Mouse (Mus musculus): ENCODE results near the gene Nfkb1. TPM values are rescaled to one million over a fixed set of nuclear protein-coding genes. Genes with fewer than 3 reads are reported as not detected.

Gene Nfkb1
- total and polyA plus RNA-seq, 3 experiments: 44.8 to 93.6 (median 59.9) TPM

GRCm38 (mm10) chr3:135555192-135555591 lies 136.2 kb downstream of the Nfkb1 start:
- TF ChIP-seq MYC (IDR thresholded peaks at IDR 0.05; ENCODE audit: low read depth, low read length): no peak
- H3K27ac ChIP-seq (ENCODE audit: control insufficient read depth, low read depth, low read length): no peak overlapping the region
- DNase-seq (ENCODE audit: low read depth, low spot score): no peak
- H3K27me3 ChIP-seq (ENCODE audit: control insufficient read depth in 1 of 2, insufficient read depth in 2 of 2, low read length in 2 of 2): no peaks in the 10 kb centered on the region
- no peaks in the 10 kb centered on the region for H3K9me3 ChIP-seq (replicated peaks; ENCODE audit: insufficient read depth, low read length)
- H3K79me2 ChIP-seq (ENCODE audit: control insufficient read depth, insufficient read depth, low read length, poor library complexity): no peaks in the 10 kb centered on the region
- no peak overlapping the region for H3K4me3 ChIP-seq (ENCODE audit: control insufficient read depth in 1 of 2, insufficient read depth in 1 of 2, low read depth in 2 of 2, low read length in 2 of 2)
- no peak overlapping the region for H3K9ac ChIP-seq (ENCODE audit: control insufficient read depth, low read depth, low read length, poor library complexity, severe bottlenecking)
- no peaks in the 10 kb centered on the region for H3K4me1 ChIP-seq (ENCODE audit: control insufficient read depth in 1 of 2, insufficient read depth in 2 of 2, low read length in 2 of 2)
- peaks cover 0 to 9% of the 10 kb centered on the region in 2 experiments; a peak in 2 of 4 replicates for H3K36me3 ChIP-seq (ENCODE audit: control insufficient read depth in 1 of 2, insufficient read depth in 2 of 2, low read length in 2 of 2)

DNA sequence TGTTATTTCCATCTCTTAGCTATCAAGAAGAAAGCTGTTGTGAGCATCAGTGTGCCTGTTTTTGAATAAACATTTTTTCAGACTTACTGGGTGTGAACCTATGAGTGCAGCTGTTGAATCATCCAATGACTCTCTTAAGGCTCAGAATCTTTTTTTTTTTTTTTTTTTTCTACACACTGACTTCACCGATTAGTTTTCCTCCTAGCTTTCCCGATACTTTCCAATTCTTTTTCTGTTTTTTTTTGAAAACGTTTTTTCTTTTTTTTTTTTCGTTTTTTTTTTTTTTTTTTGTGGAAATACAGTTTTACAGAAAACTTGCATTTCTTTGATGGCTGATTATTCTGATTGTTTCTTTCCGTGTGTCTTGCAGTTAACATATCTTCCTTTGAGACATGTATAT lies 138.5 kb downstream of the Nfkb1 start:
- Histone ChIP-seq H3K4me1 (ENCODE audit: control insufficient read depth in 1 of 2, insufficient read depth in 2 of 2, low read length in 2 of 2) (no peaks in the 10 kb centered on the region), H3K4me3 (ENCODE audit: control insufficient read depth in 1 of 2, insufficient read depth in 1 of 2, low read depth in 2 of 2, low read length in 2 of 2) (no peak overlapping the region), H3K36me3 (ENCODE audit: control insufficient read depth in 1 of 2, insufficient read depth in 2 of 2, low read length in 2 of 2) (peaks cover 0 to 12% of the 10 kb centered on the region in 2 experiments; a peak in 2 of 4 replicates), H3K27ac (ENCODE audit: control insufficient read depth, low read depth, low read length) (no peak overlapping the region), H3K27me3 (ENCODE audit: control insufficient read depth in 1 of 2, insufficient read depth in 2 of 2, low read length in 2 of 2) (no peaks in the 10 kb centered on the region), H3K9ac (ENCODE audit: control insufficient read depth, low read depth, low read length, poor library complexity, severe bottlenecking) (no peak overlapping the region), H3K79me2 (ENCODE audit: control insufficient read depth, insufficient read depth, low read length, poor library complexity) (no peaks in the 10 kb centered on the region), H3K9me3 (replicated peaks; ENCODE audit: insufficient read depth, low read length) (no peaks in the 10 kb centered on the region)
- DNase-seq (ENCODE audit: low read depth, low spot score): no peak
- TF ChIP-seq MYB (IDR thresholded peaks at IDR 0.05; ENCODE audit: low read depth, low read length) (no peak), BHLHE40 (IDR thresholded peaks at IDR 0.05; ENCODE audit: borderline replicate concordance, low read depth, low read length) (no peak), ZKSCAN1 (IDR thresholded peaks at IDR 0.05; ENCODE audit: low read depth, low read length) (no peak), HCFC1 (IDR thresholded peaks at IDR 0.05; ENCODE audit: low read depth, low read length) (no peak), E2F4 (IDR thresholded peaks at IDR 0.05; ENCODE audit: borderline replicate concordance, low read depth, low read length) (no peak), NRF1 (IDR thresholded peaks at IDR 0.05; ENCODE audit: insufficient read depth, low read depth, low read length, poor library complexity, severe bottlenecking) (no peak), POLR2A (IDR thresholded peaks at IDR 0.05; ENCODE audit: control insufficient read depth in 1 of 2, insufficient read depth in 1 of 2, low read depth in 1 of 2, low read length in 2 of 2, poor library complexity in 1 of 2) (no peak), CTCF (IDR thresholded peaks at IDR 0.05 in 2 of 3, conservative IDR thresholded peaks at IDR 0.05 in 1 of 3; ENCODE audit: control insufficient read depth in 1 of 3, insufficient read depth in 1 of 3, low read depth in 2 of 3, low read length in 3 of 3, poor library complexity in 1 of 3, severe bottlenecking in 1 of 3) (no peak), GATA1 (IDR thresholded peaks at IDR 0.05; ENCODE audit: low read depth, low read length) (no peak)

DNA sequence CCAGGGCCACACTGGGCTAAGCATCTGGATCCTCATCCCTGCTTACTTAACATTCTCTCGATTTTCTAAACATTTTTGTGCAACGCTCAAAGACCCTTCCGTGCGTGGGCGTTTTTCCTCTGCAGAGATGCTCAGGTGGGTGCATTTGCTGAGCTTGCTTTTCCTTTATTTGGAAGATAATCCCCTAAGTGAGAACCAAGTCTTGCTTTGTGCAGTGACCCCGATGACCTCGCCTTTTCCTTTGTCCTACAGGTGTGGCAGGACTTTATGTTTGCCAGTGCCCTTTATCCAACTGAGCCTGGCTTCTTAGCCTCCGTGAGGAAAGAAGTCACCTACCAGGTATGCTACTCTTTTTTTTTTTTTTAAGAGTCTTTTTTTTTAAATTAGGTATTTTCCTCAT lies 144.0 kb downstream of the Nfkb1 start:
- Histone ChIP-seq H3K36me3 (ENCODE audit: control insufficient read depth in 1 of 2, insufficient read depth in 2 of 2, low read length in 2 of 2) (peaks cover 0 to 8% of the 10 kb centered on the region in 2 experiments; a peak in 2 of 4 replicates), H3K9ac (ENCODE audit: control insufficient read depth, low read depth, low read length, poor library complexity, severe bottlenecking) (no peak overlapping the region), H3K4me3 (ENCODE audit: control insufficient read depth in 1 of 2, insufficient read depth in 1 of 2, low read depth in 2 of 2, low read length in 2 of 2) (no peak overlapping the region), H3K27ac (ENCODE audit: control insufficient read depth, low read depth, low read length) (no peak overlapping the region), H3K4me1 (ENCODE audit: control insufficient read depth in 1 of 2, insufficient read depth in 2 of 2, low read length in 2 of 2) (no peaks in the 10 kb centered on the region), H3K79me2 (ENCODE audit: control insufficient read depth, insufficient read depth, low read length, poor library complexity) (no peaks in the 10 kb centered on the region), H3K27me3 (ENCODE audit: control insufficient read depth in 1 of 2, insufficient read depth in 2 of 2, low read length in 2 of 2) (no peaks in the 10 kb centered on the region), H3K9me3 (replicated peaks; ENCODE audit: insufficient read depth, low read length) (no peaks in the 10 kb centered on the region)
- no peak for DNase-seq (ENCODE audit: low read depth, low spot score)
- no peak for TF ChIP-seq MXI1 (IDR thresholded peaks at IDR 0.05; ENCODE audit: low read depth, low read length)
- no peak for TF ChIP-seq NELFE (IDR thresholded peaks at IDR 0.05; ENCODE audit: low read depth, low read length)
- TF ChIP-seq NRF1 (IDR thresholded peaks at IDR 0.05; ENCODE audit: insufficient read depth, low read depth, low read length, poor library complexity, severe bottlenecking): no peak
- no peak for TF ChIP-seq POLR2A (IDR thresholded peaks at IDR 0.05; ENCODE audit: control insufficient read depth in 1 of 2, insufficient read depth in 1 of 2, low read depth in 1 of 2, low read length in 2 of 2, poor library complexity in 1 of 2)
- no peak for TF ChIP-seq UBTF (IDR thresholded peaks at IDR 0.05; ENCODE audit: borderline replicate concordance, insufficient read depth, low read depth, low read length)
- no peak for TF ChIP-seq ZMIZ1 (IDR thresholded peaks at IDR 0.05; ENCODE audit: low read depth, low read length)
- no peak for TF ChIP-seq MEF2A (IDR thresholded peaks at IDR 0.05; ENCODE audit: extremely low read depth, insufficient replicate concordance, low read depth, low read length, poor library complexity, severe bottlenecking)
- no peak for TF ChIP-seq RCOR1 (IDR thresholded peaks at IDR 0.05; ENCODE audit: low read depth, low read length)
- TF ChIP-seq USF2 (IDR thresholded peaks at IDR 0.05; ENCODE audit: borderline replicate concordance in 1 of 2, insufficient read depth in 1 of 2, low read depth in 1 of 2, low read length in 2 of 2): no peak
- TF ChIP-seq E2F4 (IDR thresholded peaks at IDR 0.05; ENCODE audit: borderline replicate concordance, low read depth, low read length): no peak
- no peak for TF ChIP-seq ETS1 (IDR thresholded peaks at IDR 0.05; ENCODE audit: low read depth, low read length)
- no peak for TF ChIP-seq TBP (IDR thresholded peaks at IDR 0.05; ENCODE audit: low read depth, low read length)
- no peak for TF ChIP-seq POLR2AphosphoS5 (IDR thresholded peaks at IDR 0.05; ENCODE audit: borderline replicate concordance, low read depth, low read length)
- TF ChIP-seq MAX (IDR thresholded peaks at IDR 0.05; ENCODE audit: low read length): no peak
- no peak for TF ChIP-seq MYB (IDR thresholded peaks at IDR 0.05; ENCODE audit: low read depth, low read length)
- no peak for TF ChIP-seq MAFK (IDR thresholded peaks at IDR 0.05; ENCODE audit: borderline replicate concordance, low read depth, low read length)
- no peak for TF ChIP-seq ZKSCAN1 (IDR thresholded peaks at IDR 0.05; ENCODE audit: low read depth, low read length)
- no peak for TF ChIP-seq SMC3 (IDR thresholded peaks at IDR 0.05; ENCODE audit: low read depth, low read length)

All from MEL (cell line).